Mouse (Mus musculus): ENCODE results near the gene Lilr4b.

DNA sequence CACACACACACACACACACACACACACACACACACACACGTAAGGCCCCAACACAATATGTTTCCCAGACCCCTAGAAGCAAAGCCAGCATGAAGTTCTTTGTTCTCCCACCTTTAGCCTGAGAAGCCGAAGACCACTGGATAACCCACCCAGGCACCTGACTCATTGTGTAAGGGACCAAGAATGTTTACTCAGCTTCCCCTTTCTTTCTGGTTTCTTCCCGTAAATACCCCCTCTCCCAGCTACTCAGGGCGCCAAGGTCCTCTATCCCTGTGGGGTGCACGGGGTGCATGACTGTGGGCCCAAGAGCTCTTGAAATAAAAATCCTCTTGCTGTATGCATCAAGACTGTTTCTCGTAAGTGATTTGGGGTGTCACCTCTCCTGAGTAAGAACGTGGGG is 45.7 kb downstream of the Lilr4b start:
- TF ChIP-seq CTCF (IDR thresholded peaks at IDR 0.05; ENCODE audit: low read depth) (no peak), EP300 (IDR thresholded peaks at IDR 0.05; ENCODE audit: low read depth) (no peak)

Measured in heart, postnatal 0 days (tissue).